Mouse (Mus musculus) liver, embryonic 13.5 days (tissue): ENCODE data around the gene Wbp2. TPM values are rescaled to one million over a fixed set of nuclear protein-coding genes. Genes with fewer than 3 reads are reported as not detected.

Experiments used
- ATAC-seq: fragments of 200-750 bp; cut with Nextera tagmentation; 2 replicates; pipeline ENCODE4 v1.8.0; 2017; ENCODE audit warnings: low read depth, mild to moderate bottlenecking, moderate number of reproducible peaks, moderate library complexity
- DNase-seq: peaks from one replicate; pipeline ENCODE4 v3.0.0; 2022
- H3K27ac ChIP-seq: fragments of 300-500 bp; sonication (generic); 2 replicates; pipeline ENCODE4 v1.5.1; 2015; ENCODE audit warnings: moderate library complexity, mild to moderate bottlenecking, inconsistent platforms
- H3K27me3 ChIP-seq: fragments of 300-500 bp; sonication (generic); 2 replicates; pipeline ENCODE4 v1.6.1; 2015; ENCODE audit warnings: mild to moderate bottlenecking, inconsistent platforms
- H3K36me3 ChIP-seq: fragments of 300-500 bp; sonication (generic); 2 replicates; pipeline ENCODE4 v1.6.1; 2015; ENCODE audit warnings: mild to moderate bottlenecking, inconsistent platforms
- H3K4me1 ChIP-seq: fragments of 300-500 bp; sonication (generic); replicated peaks from 2 replicates; pipeline ENCODE4 v1.6.1; 2015; ENCODE audit warnings: inconsistent platforms
- H3K4me2 ChIP-seq: fragments of 300-500 bp; sonication (generic); 2 replicates; pipeline ENCODE4 v1.6.1; 2015; ENCODE audit warnings: inconsistent platforms, mild to moderate bottlenecking, moderate library complexity
- H3K4me3 ChIP-seq: fragments of 300-500 bp; sonication (generic); replicated peaks from 2 replicates; pipeline ENCODE4 v1.5.1; 2015; ENCODE audit warnings: mild to moderate bottlenecking, inconsistent platforms
- H3K9ac ChIP-seq: fragments of 300-500 bp; sonication (generic); 2 replicates; pipeline ENCODE4 v1.6.1; 2015; ENCODE audit warnings: mild to moderate bottlenecking, inconsistent platforms
- H3K9me3 ChIP-seq: fragments of 300-500 bp; sonication (generic); replicated peaks from 2 replicates; pipeline ENCODE4 v1.6.1; 2016; ENCODE audit warnings: inconsistent platforms
- WGBS: fragments of 180-500 bp; shearing (Covaris S2); methylation state at CpG from one replicate; pipeline ENCODE4 v1.1.7; 2015; ENCODE audit not compliant: insufficient replicate concordance; 5-methylcytosine and 5-hydroxymethylcytosine counted together
- polyA plus RNA-seq: library from polyadenylated mRNA; unstranded; fragments of >200 nt; fragmentation: Nextera tagmentation; extraction: Ambion mirVana; gene quantifications from 2 replicates; pipeline ENCODE4 v1.2.1, GENCODE M21; 2015

Gene Wbp2
- 58.9 and 81.2 TPM in 2 replicates for polyA plus RNA-seq

DNA sequence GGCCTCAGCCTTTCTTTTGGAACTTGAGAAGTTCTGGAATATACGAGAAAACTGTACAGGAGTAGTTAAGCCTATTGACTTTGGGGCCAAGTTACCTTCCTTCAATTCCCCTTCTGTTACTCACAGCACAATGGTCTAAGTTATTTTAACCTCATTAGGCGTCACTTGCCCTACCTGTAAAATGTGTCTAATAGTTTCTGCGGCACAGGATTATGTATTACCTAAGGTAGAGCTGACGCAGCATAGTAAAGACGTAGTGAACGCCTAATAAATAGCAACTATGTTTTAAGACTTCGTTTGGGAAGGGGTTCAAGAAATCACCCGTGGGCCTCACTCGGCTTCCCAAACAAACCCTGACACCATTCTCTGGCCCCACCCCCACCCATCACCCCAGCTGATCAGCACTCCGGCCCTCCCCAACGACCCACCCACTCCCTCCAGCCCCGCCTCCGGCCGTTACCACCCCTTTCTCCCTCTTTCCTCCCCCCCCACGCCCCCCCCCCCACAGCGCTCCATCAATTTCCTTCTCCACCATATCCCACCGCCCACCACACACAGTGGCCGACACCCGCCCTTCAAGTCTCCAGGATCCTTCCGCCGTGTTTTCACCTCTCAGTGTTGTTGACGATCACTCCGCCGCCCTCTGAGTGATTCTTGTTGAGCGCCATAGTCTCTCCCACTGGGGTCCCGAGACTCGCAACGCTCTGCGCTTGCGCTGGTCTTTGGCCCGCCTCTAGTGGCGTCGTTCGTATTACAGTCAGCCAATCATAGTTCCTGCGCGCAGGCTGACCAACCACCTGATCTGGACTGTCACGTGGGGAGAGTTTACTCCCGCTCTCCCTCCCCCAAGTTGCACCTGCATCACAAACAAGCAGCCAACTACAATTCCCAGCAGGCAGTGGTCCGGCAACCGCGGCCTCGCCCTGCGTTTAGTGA lies at the start of gene Wbp2:
TSS of gene Wbp2 (minus strand) at position 738 of the 936 bp plus-strand sequence.
- H3K4me3 ChIP-seq = peak within 1 kb of the TSS; percentile 68
- H3K4me1 ChIP-seq = peaks cover 66% of the 10 kb centered on the region
- no peaks in the 10 kb centered on the region for H3K9me3 ChIP-seq
- peak within 1 kb of the TSS; percentile 80 for H3K9ac ChIP-seq
- peak within 1 kb of the TSS; percentile 86 for H3K27ac ChIP-seq
- H3K4me2 ChIP-seq = peak within 1 kb of the TSS; percentile 76
- peak; percentile 91 for ATAC-seq
- H3K36me3 ChIP-seq = peaks cover 33% of the 10 kb centered on the region
- H3K27me3 ChIP-seq = no peaks in the 10 kb centered on the region
- WGBS = 6% methylated on average over 41 of the region's 43 CpGs
- peak; percentile 97 for DNase-seq

DNA sequence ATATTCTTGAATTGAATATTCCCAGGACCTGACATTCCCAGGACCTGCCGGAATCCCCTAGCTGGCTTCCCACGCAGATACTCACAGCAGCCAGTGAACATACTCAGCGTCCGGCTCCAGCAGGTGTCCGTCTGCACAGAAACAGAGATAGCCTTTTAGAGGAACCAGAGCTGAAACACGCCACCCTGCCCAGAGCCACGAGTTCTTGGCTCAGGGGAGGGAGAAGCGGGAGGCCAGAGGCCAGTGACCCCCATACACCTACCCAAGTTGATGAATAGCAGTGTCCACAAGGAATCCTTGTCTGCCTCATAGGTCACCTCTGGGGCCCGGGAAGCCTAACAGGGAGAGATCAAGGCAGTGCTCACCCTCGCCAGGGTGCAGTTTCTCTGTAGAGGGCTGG lies 47.4 kb upstream of the Wbp2 start:
- Histone ChIP-seq H3K36me3 (peaks cover 49% of the 10 kb centered on the region), H3K27me3 (no peaks in the 10 kb centered on the region), H3K9ac (no peak overlapping the region), H3K4me1 (peaks cover 51% of the 10 kb centered on the region), H3K27ac (no peak overlapping the region), H3K4me2 (no peak overlapping the region), H3K4me3 (no peak overlapping the region), H3K9me3 (no peaks in the 10 kb centered on the region)
- no peak for DNase-seq
- ATAC-seq = no peak
- 86% methylated on average over 10 of the region's 10 CpGs for WGBS

DNA sequence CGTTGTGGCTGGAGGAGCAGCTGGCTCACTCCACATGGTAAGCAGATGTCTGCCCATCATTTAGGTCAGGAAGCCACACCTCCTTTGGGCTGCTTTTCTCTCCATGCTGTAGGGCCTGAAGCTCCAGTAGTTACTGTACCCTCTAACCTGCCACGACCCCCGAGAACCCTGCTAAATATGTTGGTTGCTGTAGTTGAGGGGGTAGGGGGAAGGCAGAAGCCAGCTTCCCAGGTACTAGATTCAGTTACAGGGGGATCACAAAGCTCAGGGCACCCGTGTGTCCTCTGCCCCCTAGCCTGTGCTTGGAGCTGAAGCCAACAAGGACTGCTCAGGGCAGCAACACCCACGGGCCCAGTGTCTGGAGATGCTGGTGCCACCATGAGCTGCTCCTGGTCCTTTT lies 46.7 kb upstream of the Wbp2 start:
- no peak overlapping the region for H3K4me3 ChIP-seq
- H3K4me1 ChIP-seq = peaks cover 50% of the 10 kb centered on the region
- H3K36me3 ChIP-seq = peaks cover 49% of the 10 kb centered on the region
- ATAC-seq (no peak), DNase-seq (no peak)
- WGBS = 59% methylated on average over 5 of the region's 5 CpGs
- H3K27me3 ChIP-seq = no peaks in the 10 kb centered on the region
- no peak overlapping the region; the same call in 1 of the 2 replicates for H3K27ac ChIP-seq
- no peak overlapping the region for H3K4me2 ChIP-seq
- H3K9ac ChIP-seq = no peak overlapping the region
- H3K9me3 ChIP-seq = no peaks in the 10 kb centered on the region

DNA sequence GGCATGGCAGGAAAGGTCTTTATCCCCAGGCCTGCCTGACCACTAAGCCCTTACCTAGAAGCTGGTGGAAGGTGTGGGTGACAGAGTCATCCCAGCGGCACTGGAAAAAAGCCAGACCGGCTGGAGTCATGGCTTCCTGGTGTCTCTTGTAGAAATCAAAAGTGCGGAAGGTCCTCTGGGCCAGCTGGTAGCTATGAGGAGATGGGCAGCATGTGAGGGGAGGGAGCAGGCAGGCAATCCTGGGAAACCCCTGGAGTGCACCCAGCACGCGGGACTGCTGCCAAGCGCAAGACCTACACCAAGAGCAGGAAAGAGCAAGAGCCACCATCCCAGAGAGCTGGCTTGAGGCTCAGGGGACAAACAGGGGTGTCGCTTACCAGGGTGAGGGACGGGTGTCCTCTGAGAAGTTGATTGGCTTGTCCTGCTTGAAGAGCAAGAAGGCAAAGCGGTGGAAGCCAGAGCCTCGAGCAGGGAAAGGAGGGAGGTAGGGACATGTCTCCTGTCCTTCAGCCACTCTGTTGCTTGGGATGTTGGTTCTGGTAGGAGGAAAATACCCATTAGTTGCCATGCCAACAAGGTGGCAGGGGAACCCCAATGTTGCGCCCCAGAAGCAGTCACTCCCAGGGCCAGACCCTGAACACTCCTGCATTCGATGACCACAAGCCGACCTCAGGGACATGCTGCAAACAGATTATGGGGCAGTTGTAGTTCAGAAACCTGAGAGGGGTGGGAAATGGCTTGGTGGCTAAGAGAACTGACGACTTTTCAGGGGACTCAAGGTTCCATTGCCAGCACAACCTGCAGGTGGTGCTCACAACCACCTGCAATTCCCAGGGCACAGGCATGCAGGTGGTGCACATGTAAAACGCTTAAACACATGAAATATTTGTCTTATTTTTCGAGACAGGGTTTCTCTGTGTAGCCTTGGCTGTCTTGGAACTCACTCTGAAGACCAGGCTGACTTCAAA lies 45.9 kb upstream of the Wbp2 start:
- H3K4me1 ChIP-seq = peaks cover 50% of the 10 kb centered on the region
- H3K4me2 ChIP-seq = no peak overlapping the region
- 83% methylated on average over 16 of the region's 16 CpGs for WGBS
- H3K4me3 ChIP-seq = no peak overlapping the region
- H3K9ac ChIP-seq = no peak overlapping the region
- H3K36me3 ChIP-seq = peaks cover 49% of the 10 kb centered on the region
- H3K27ac ChIP-seq = no peak overlapping the region
- ATAC-seq (no peak), DNase-seq (no peak)
- no peaks in the 10 kb centered on the region for H3K27me3 ChIP-seq
- H3K9me3 ChIP-seq = no peaks in the 10 kb centered on the region

DNA sequence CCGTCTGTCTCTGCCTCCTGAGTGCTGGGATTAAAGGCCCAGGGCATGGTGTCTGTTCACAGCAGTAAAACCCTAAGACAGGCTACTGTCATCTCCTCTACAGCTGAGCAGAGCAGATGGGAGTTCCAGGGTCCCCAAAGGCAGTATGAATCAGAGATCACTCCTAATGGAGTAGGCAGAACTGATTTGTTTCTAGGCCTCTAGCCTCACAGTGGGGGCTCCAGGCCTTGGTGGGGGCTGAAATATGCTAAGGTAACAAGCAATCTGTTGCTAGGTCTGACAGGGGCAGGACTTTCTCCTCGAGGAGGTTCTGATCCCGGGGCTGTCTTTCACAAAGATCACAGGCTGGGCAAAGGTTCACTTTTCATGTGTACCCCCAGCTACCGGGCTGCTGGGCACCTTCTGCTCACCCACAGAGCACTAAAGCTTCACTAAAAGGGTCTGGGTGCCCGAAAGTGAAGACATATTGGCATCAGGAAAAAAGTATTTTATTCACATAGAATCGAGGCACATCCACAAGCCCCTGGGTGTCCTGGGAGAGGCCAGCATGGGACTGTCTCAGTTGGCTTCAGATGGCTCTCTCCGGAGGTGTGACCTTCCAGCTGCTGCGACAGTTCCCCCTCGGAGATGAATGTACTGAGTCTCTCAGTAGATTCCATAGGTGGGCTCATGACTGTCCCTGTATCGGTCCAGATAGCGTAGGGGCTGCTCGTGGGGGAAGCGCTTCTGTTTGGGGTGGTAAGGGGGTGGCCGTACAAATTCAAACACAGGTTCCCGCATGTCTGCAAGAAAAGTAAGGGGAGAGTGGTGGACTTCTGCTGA lies 44.8 kb upstream of the Wbp2 start:
- ATAC-seq (no peak), DNase-seq (no peak)
- H3K4me3 ChIP-seq = peak overlapping the region; percentile 66
- WGBS = 78% methylated on average over 15 of the region's 15 CpGs
- peaks cover 50% of the 10 kb centered on the region for H3K4me1 ChIP-seq
- H3K27ac ChIP-seq = peak overlapping the region; percentile 78
- peak overlapping the region; percentile 76 for H3K9ac ChIP-seq
- H3K9me3 ChIP-seq = no peaks in the 10 kb centered on the region
- peaks cover 51% of the 10 kb centered on the region for H3K36me3 ChIP-seq
- no peaks in the 10 kb centered on the region for H3K27me3 ChIP-seq
- peak overlapping the region; percentile 82 for H3K4me2 ChIP-seq

DNA sequence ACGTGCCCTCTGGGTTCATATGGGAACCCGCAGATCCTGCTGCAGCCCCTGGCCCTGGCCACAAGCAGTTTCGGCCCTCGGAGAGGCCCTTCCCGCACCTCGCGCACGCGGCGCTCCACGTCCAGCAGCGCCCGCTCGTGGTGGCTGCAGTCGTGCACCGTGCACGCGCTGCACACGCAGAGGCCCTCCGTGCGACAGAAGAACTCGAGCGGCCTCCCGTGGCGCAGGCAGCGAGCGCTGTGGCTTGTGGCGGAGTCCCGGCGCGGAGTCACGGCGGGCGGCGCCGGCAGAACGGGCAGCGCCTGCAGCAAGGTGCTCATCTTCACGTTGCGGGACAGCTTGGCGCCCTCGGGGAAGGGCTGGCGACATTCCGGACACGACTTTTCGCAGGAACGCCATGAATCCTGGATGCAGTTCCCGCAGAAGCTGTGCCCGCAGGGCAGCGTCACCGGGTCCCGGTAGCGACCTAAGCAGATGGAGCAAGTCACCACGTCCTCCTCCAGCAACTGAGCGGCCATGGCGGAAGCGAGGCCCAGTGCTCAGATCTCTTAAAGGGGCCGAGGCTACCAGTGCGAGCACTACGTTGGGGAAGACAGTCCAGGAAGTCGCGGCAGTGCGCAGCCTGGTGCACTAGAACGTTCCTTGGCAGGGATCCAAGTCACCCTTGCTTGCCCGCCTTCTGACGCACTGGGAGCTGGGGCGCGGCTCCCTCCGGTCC lies 43.9 kb upstream of the Wbp2 start, which contains the start of gene Trim65:
TSS of gene Trim65 (minus strand) at position 641 of the 718 bp plus-strand sequence.
- DNase-seq (peak; percentile 72), ATAC-seq (peak; percentile 75)
- H3K27ac ChIP-seq = peak within 1 kb of the TSS; percentile 78
- H3K36me3 ChIP-seq = peaks cover 51% of the 10 kb centered on the region
- peak within 1 kb of the TSS; percentile 82 for H3K4me2 ChIP-seq
- no peaks in the 10 kb centered on the region for H3K27me3 ChIP-seq
- WGBS = under 1% methylated on average over 69 of the region's 69 CpGs
- H3K9me3 ChIP-seq = no peaks in the 10 kb centered on the region
- peaks cover 55% of the 10 kb centered on the region for H3K4me1 ChIP-seq
- H3K9ac ChIP-seq = peak within 1 kb of the TSS; percentile 76
- peak within 1 kb of the TSS; percentile 66 for H3K4me3 ChIP-seq

DNA sequence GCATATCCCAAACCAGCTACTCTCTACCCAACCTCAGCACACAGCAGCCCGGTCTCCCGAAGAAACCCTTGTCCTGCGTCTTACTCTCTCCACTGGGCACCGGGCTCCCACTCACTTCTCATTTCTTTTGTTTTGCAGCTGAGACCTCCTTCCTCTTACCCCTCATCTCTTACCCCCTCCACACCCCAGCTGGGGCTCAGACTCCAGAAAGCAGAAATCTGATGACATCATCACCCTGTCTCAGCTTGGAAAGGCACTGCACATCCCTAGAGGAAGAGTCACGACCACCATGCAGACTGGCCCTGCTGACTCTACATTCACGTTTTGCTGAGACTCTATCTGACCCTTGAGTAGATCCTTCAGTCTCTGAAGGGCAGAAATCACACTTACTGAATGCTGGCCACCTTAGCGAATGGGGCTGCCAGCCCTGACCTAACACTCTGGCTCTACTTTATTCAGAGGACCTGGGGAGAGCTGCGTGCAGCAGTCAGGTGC lies 43.2 kb upstream of the Wbp2 start:
- peak; percentile 1; the same call in 1 of the 2 replicates for ATAC-seq

DNA sequence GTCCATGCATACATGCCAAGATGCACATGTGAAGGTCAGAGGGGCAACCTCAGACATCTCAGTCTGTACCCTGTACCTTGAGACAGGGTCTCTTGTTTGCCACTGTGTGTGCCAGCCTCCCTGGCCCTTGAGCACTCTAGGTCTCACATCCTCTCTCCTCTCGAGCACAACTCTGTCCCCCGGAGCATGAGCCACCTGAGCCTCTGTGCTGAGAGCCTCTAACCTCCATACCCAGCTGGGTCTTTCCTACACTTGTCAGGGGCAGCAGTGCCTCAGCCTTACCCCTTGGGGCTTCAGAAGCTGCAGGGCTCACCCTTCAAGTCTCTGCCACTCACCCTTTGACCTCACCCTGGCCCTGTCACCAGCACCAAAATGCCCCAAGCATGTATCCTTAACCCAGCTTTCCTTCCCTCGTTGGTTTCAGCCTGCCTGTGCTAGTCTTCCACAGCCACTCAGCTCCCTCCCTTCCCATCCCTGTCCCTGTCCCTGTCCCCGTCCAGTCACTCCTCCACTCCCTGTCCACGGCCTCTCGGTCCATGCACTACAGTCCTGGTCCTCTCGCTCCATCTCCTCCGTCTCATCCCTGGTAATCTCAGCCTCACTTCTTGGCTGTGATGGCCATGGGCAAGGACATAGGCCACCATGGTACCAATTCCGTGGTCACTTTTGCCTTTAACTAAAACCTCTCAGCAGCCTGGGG lies 42.4 kb upstream of the Wbp2 start:
- Histone ChIP-seq H3K4me3 (no peak overlapping the region), H3K4me2 (peak overlapping the region; percentile 82)
- no peak for ATAC-seq

More for the DNA sequence above, 43.2 kb upstream of the Wbp2 start:
- H3K4me3 ChIP-seq = peak overlapping the region; percentile 66
- peak overlapping the region; percentile 78 for H3K27ac ChIP-seq
- H3K36me3 ChIP-seq = peaks cover 51% of the 10 kb centered on the region
- H3K27me3 ChIP-seq = no peaks in the 10 kb centered on the region
- WGBS = 25% methylated on average over 8 of the region's 8 CpGs
- peak overlapping the region; percentile 76 for H3K9ac ChIP-seq
- DNase-seq = no peak
- H3K4me2 ChIP-seq = peak overlapping the region; percentile 82
- H3K4me1 ChIP-seq = peaks cover 55% of the 10 kb centered on the region
- H3K9me3 ChIP-seq = no peaks in the 10 kb centered on the region

DNA sequence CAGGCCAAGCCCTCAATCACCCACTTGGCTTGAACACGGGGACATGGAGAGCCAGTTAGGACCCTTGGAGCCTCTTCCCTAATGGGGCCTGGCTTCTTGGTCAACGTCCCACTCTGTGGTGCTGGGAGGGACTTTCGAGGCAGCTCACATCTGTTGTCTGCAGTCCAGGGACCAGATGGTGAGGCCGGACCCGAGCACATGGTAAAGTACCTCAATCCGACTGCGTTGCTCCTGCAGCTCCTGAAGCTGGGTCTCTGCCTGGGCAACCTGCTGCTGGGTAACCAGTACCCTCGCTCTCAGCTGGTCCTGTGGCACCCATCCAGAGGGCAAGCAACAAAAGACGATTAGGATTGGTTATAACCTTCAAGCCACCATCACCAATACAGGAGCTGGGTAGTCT lies 41.2 kb upstream of the Wbp2 start:
- Histone ChIP-seq H3K4me3 (no peak overlapping the region), H3K4me2 (no peak overlapping the region), H3K4me1 (peaks cover 55% of the 10 kb centered on the region), H3K27ac (no peak overlapping the region), H3K9ac (no peak overlapping the region), H3K9me3 (no peaks in the 10 kb centered on the region), H3K36me3 (peaks cover 40% of the 10 kb centered on the region), H3K27me3 (no peaks in the 10 kb centered on the region)
- ATAC-seq (no peak), DNase-seq (no peak)
- 77% methylated on average over 9 of the region's 9 CpGs for WGBS

More for the DNA sequence above, 42.4 kb upstream of the Wbp2 start:
- Histone ChIP-seq H3K27me3 (no peaks in the 10 kb centered on the region), H3K36me3 (peaks cover 43% of the 10 kb centered on the region), H3K27ac (no peak overlapping the region), H3K4me1 (peaks cover 55% of the 10 kb centered on the region), H3K9me3 (no peaks in the 10 kb centered on the region), H3K9ac (0 out of 2 replicates have a peak overlapping the region, but pooled peaks have one; percentile 76)
- 73% methylated on average over 9 of the region's 9 CpGs for WGBS
- no peak for DNase-seq
